Mouse (Mus musculus) effector memory CD4-positive, alpha-beta T cell, adult 7 months (primary cell): Measurements from ENCODE around the gene Best2. TPM values are rescaled to one million over a fixed set of nuclear protein-coding genes. Genes with fewer than 3 reads are reported as not detected.

Experiments used
- polyA plus RNA-seq: library from polyadenylated mRNA; unstranded; fragments of 100-300 nt; shearing (Covaris generic); gene quantifications from one replicate; pipeline ENCODE4 v1.2.1, GENCODE M21; 2017

The Best2 gene
- polyA plus RNA-seq, result not detected

DNA sequence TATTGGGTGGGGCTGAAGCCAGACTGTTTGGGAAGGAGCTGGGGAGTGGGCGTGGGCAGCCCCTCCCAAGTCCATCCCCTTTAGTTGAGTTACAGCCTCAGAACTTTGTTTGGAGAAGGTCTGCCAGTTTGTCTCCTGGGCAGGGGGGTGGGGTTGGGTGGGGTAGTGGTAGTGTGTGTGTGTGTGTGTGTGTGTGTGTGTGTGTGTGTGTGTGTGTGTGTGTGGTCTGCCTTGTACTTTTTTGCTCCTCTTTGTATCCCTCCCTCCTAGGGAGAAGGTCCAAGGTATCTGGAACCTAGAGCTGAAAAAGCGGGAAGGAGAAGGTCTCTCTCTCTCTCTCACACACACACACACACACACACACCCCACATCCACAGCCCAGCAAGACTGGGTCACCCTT lies at the start of gene Best2:
Gene Best2, minus strand, starts transcription at position 101 of the 400 bp plus-strand sequence.

DNA sequence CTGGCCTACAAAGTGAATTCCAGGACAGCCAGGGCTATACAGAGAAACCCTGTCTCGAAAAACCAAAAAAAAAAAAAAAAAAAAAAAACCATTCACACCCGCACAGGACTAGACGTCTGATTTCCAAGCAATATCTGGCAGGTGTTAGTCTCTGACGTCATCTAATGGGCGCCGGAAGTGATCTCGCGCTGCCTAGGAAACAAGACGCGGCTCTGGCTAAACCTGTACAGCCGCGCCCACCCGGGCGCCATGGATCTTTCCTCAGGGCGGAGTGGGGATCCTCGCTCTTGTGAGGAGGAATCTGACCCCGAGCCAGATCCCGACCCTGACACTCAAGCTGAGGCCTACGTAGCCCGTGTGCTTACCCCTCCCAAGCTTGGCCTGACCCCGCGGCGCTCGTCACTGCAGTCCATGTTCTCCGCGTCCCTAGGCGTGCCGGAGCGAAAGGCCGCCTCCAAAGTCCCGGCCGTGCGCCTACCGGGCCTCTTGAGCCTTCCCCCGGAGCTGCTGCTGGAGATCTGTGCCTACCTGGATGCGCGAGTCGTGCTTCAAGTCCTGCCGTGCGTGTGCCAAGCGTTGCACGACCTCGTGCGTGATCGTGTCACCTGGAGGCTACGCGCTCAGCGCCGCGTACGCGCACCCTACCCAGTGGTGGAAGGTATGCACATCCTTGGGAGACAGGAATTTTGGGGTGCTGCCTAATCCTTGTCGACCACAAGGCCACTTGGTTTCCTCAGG lies 45.7 kb upstream of the Best2 start, which contains the start of gene Fbxw9:
Gene Fbxw9, plus strand, starts transcription at position 177 of the 738 bp plus-strand sequence.

DNA sequence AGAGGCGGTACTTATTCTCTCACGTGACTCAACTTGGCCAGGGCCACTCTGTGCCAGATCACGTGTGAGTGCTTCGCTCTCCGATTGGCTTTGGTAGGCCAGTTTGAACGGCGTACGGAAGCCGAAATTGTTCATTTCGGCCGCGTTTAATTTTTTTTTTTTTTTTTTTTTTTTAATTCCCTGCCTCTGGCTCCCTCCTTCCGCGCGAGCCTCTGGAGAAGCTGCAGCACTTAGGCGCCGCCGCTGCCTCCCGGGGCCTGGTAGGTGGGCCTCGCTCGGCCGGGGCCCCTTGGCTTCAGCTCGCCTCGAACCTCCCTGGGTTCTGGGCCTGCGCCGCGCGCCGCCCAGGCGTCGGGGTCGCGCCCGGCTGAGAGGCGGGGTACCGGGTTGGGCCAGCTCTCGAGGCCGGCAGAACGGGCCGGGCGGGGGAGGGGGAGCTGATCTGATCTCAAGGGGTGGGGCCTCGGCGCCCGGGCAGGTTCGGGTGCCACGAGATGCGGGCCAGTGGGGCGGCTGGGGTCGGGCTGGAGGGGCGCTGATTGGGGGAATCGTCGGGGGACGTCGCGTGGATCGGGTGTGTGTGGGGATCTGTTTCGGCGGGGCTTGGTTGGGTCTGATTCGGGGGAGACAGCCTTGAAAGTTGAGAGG lies 22.5 kb upstream of the Best2 start, which contains the start of gene Tnpo2:
Gene Tnpo2, plus strand, starts transcription at position 198 of the 648 bp plus-strand sequence.

DNA sequence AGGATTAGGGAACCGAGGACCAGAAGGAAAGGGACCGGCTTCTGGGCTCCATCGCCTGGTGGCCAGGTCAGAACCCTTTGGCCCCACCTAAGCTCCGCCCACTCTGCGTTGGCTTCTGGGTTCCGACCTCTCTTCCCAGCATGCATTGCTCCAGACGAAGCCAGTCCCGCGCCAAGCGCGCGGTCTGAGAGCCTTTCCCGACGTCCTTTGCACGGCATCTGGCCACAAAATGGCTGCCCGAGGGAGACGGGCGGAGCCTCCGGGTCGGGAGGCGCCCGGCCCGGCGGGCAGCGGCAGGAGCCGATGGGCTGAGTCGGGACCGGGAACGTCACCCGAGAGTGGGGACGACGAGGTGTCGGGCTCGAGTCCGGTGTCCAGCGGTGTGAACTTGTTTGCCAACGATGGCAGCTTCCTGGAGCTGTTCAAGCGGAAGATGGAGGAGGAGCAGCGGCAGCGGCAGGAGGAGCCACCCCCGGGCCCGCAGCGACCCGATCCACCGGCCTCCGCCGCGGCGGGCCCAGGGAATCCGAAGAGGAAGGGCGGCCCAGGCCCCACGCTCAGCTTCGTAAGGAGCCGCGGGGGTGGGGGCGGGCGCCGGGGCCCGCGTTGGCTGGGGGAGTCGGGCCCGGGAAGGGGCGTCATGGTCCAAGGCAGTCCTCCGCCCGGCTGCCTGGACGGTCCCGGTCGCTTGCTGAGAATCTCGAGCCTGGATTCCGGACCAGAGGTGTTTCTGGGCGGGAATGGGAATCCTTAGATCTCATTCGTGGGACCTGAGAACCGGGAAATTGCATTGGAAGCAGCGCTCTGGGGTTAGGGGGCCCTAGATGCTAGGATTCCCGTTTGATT lies 12.6 kb upstream of the Best2 start, which contains the start of gene Trir:
Gene Trir, plus strand, starts transcription at position 154 of the 846 bp plus-strand sequence.

DNA sequence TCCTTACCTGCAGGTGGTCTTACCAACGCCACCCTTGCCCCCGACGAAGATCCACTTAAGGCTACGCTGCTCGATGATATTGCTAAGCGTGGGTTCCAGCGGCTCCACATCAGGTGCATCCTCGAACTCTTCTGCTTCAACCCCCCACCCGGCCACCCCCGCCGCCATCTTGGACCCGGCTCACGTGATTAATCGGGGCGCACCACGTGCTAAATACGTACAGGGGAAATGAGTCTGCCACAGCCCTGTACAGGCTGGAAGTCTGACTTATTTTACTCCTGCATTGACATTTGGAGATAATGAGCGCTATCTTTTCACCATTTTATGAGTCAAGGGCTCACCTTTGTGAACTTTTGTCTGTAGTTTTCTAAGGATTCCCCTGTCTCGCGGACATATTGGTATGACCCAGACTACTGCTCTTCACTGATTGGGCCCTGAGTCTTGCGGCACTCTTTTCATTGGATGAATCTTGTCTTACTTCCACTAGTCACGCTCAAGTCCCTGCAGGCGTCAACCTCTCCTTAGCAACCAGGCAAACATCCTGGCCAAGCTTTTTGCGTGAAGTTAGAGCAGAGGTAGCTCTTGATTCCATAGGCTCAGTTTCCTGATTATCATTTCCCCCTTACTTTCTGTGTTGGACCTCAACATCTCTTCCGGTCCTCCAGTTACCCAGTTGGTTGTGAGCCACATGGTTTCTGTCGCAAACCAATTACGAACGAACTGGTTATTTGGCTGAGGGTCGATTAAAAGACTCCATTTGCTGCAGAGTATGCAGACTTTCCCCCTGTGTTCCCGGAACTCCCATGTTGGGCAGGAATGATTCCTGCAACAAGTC lies 11.0 kb upstream of the Best2 start, which contains the start of gene Asna1:
Gene Asna1, minus strand, starts transcription at position 184 of the 835 bp plus-strand sequence.

DNA sequence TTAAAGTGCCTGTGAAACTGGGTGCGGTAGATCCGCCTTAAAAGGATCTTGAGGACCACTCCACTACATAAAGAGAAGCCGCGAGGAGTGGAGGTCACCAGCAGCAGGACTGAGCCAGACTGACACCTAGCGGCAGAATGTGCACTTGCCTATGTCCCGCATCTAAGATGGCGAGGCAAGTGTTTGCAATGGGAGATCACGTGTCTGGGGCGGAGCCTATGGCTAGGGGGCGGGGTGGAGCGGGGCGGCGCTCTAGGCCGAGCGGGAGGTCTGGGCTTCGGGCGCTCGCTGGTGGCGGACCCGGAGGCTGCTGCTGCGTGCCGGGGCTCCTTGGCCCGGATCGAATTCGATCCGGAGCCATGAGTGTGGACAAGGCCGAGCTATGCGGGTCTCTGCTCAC lies 24.0 kb downstream of the Best2 start, which contains the start of gene Hook2:
Gene Hook2, plus strand, starts transcription at position 255 of the 400 bp plus-strand sequence.

DNA sequence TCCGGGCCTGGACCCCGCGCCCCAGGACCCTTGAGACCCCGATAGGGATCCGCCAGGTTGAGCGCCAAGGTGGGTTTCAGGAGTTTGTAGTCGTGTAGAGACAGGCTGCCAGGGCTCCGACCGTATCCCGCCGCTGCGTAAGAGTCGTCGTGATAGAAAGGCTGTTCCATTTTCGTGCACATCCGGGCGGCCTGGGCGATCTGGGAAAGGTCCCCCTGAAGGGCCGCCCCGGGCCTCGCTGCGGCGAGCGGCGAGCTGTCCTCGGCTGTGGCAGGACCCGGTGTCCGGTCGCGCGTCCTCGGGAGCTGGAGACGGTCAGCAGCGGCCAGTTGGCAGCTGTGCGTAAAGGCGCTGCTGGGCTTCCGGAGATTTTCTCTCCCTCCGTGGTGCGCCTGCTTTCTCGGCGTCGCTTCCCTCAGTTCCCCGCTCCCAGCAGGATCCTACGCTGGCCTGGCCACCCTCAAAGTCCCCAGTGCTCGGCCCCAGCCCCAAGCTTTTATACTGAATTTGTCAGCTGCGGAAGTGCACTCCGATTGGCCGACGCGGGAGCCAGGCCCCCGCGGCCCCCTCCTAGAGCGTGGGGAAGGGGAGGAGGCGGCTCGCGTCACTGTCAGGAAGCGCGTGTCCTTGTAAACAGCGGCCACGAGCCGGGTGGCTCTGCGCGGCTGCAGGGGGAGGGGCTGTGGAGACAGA lies 35.9 kb downstream of the Best2 start, which contains the start of gene Junb:
Gene Junb, minus strand, starts transcription at position 471 of the 693 bp plus-strand sequence.

DNA sequence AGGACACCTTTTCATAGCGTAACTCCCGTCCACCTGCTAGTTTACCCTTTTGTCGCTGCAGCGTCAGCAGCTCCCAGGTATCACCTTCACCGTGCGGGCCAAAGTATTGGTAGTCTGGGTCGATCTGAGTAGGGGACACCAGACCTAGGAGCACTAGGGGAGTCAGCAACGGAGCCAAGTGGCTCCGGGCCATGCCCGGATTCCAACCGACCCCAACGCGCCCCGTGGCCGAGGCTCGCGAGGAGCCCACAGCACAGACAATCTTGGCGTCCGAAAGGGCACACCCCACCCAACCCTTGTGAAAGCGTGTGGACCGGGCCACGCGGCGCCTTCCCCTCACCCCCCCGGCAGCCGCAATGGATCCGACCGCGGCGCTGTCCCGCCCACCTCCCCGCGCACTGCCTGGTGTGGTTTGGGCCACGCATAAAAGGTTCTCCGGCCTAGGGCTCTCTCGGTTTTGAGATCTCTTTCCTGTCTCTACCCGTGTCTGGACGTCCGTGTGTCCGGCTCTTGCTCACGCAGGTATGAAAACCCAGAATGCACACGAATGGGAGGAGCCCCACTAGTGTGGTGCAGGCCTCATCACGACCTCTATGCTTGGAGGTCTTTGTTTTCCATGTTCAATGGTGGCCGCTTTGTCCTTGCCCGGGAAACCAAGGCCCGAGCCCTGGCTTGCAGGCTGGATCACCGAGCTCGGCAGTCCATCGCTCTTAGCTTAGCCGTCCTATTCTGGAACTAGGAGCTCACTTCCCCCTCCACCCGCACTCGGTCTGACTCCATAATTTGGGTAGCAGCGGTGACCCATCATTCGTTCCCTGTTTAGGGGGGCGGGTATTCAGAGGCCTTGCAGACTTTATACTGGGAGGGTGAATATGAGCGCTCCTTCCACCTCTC lies 44.8 kb downstream of the Best2 start, which contains the start of the genes Gm49661, Prdx2 and Rnaseh2a:
Gene Gm49661, minus strand, starts transcription at position 193 of the 894 bp plus-strand sequence.
Gene Prdx2, plus strand, starts transcription at position 347 of the 894 bp plus-strand sequence.
Gene Rnaseh2a, minus strand, starts transcription at position 527 of the 894 bp plus-strand sequence.

Other genes with a start within 250 kb of the Best2 start
- 6.2 TPM for gene Nfix, start 214.2 kb downstream of the Best2 start, polyA plus RNA-seq
- gene Dand5, start 191.7 kb downstream of the Best2 start, polyA plus RNA-seq, result 2.1 TPM
- gene Gadd45gip1, start 183.0 kb downstream of the Best2 start, polyA plus RNA-seq, result 23.3 TPM
- gene Rad23a, start 173.9 kb downstream of the Best2 start, polyA plus RNA-seq, result 132 TPM
- 572 TPM for gene Calr, start 167.6 kb downstream of the Best2 start, polyA plus RNA-seq
- 70.0 TPM for gene Farsa, start 157.5 kb downstream of the Best2 start, polyA plus RNA-seq
- gene Syce2, start 142.4 kb downstream of the Best2 start, polyA plus RNA-seq, result 4.4 TPM
- 18.6 TPM for gene Gcdh, start 120.6 kb downstream of the Best2 start, polyA plus RNA-seq
- not detected for gene Klf1, start 112.6 kb downstream of the Best2 start, polyA plus RNA-seq
- gene Dnase2a, start 106.0 kb downstream of the Best2 start, polyA plus RNA-seq, result 7.4 TPM
- 0.50 TPM for gene Mast1, start 77.2 kb downstream of the Best2 start, polyA plus RNA-seq
- gene Rtbdn, start 67.5 kb downstream of the Best2 start, polyA plus RNA-seq, result not detected
- gene Gm49661, start 45.1 kb downstream of the Best2 start, polyA plus RNA-seq, result not detected
- gene Prdx2, start 44.9 kb downstream of the Best2 start, polyA plus RNA-seq, result 100 TPM
- gene Rnaseh2a, start 44.8 kb downstream of the Best2 start, polyA plus RNA-seq, result 47.0 TPM
- gene Junb, start 35.8 kb downstream of the Best2 start, polyA plus RNA-seq, result 5,448 TPM
- gene Hook2, start 23.9 kb downstream of the Best2 start, polyA plus RNA-seq, result 17.0 TPM
- 27.0 TPM for gene Asna1, start 10.8 kb upstream of the Best2 start, polyA plus RNA-seq
- gene Trir, start 12.3 kb upstream of the Best2 start, polyA plus RNA-seq, result 176 TPM
- 27.4 TPM for gene Tnpo2, start 22.4 kb upstream of the Best2 start, polyA plus RNA-seq
- 4.4 TPM for gene Fbxw9, start 45.5 kb upstream of the Best2 start, polyA plus RNA-seq
- not detected for gene Gm5741, start 53.5 kb upstream of the Best2 start, polyA plus RNA-seq
- gene Dhps, start 57.2 kb upstream of the Best2 start, polyA plus RNA-seq, result 89.9 TPM
- 122 TPM for gene Wdr83os, start 66.2 kb upstream of the Best2 start, polyA plus RNA-seq
- 14.5 TPM for gene Wdr83, start 66.8 kb upstream of the Best2 start, polyA plus RNA-seq
- gene Man2b1, start 68.7 kb upstream of the Best2 start, polyA plus RNA-seq, result 100 TPM
- not detected for gene Zfp791, start 108.6 kb upstream of the Best2 start, polyA plus RNA-seq
- 0.27 TPM for gene Cks1brt, start 137.4 kb upstream of the Best2 start, polyA plus RNA-seq
- gene Olfr371, start 211.5 kb upstream of the Best2 start, polyA plus RNA-seq, result not detected